Mouse (Mus musculus): Measurements from ENCODE around the gene Tnrc18.

Tnrc18 gene

DNA sequence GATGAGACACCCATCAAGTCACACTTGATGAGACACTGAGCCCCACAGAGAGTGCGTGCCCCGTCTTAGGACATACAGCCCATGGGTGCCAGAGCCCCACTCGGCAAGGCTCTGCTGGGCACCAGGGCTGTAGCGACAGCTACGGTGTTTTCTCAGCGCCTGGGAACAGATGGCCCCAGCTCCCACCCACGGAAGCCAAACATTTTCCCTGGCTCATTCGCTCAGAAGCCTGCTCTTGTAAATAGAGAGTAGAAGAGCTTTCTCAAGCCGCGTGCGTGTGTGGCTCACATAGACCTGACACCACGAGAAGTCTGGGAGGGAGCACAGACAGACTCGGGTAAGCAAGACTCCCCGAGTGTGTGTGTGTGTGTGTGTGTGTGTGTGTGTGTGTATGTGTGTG lies 125.2 kb downstream of the Tnrc18 start, which contains the start of gene Slc29a4:
Slc29a4 (plus strand) TSS at position 265 of the 400 bp plus-strand sequence.
- DNase-seq (ENCODE audit: low read depth): no peak

DNA sequence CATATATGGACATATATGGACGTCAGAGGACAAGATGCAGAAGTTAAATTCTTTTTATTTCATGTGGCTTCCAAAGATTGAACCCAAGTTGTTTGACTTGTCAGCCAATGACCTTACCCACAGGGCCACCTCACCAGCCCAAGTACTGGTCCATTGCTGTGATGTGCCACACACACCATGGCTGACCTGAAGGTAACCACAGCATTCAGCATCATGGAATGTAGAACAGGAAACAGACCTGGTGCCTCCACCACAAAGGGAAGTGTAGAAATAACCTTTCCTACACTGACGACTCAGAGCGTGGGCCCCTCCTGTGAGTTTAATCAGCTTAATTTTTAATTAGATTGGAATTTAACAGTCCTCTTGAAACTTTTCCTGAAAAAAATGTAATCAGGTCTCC lies 127.1 kb downstream of the Tnrc18 start:
- DNase-seq (ENCODE audit: low read depth): no peak

DNA sequence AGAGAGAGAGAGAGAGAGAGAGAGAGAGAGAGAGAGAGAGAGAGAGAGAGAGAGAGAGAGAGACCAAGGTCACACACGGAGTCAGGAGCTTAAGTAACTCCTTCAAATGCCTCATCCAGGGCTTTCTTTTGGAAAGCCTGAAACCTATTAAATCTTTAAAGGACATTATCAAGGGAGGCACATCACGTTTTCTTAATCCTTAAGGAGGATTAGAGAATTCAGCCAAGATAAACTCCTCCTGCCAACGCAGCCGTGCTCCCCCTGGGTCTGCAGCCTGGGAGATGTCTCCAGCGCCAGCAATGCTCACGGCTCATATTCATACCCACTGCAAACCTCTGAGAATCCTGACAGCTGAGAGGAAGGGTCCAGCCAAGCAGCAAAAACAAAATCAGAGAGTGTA lies 128.6 kb downstream of the Tnrc18 start:
- no peak for DNase-seq (ENCODE audit: low read depth)

DNA sequence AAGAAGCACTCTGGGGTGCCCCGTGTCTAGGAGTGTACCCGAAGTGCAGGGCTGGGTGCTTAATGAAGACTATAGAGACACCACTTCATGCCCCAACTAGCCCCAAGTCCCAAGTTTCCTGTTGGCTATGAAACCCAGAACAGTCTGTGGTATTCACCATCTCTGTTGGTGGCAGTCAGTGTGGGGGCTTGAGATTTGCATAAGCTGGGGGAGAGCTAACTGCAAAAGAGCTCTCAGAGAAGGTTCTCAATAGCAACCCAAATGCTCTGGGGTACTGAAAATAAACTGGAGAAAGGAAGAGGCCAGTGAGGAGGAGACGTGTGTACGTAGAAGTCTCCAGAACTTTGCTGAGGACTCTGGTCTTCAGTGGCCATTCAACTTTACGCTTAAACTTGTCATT lies 134.9 kb downstream of the Tnrc18 start:
- no peak for DNase-seq (ENCODE audit: low read depth)

DNA sequence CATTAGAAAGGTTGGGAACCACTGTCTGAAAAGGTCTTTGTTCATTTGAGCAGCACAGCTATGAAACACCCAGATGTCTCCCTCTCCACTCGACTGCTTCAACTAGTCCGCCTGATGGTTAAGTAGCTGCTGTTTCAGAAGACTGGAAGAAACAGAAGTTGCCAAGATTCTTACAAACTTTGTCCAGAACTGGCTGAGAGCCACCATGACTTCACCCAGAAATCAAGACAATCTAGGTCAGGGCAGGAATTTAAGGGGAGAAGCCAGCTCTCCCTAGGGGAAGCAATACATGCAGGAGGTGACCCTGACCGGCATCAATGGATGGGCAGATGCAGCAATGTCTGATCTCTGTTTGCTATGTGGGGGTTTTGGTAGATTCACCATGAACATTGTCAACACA lies 135.6 kb downstream of the Tnrc18 start:
- no peak for DNase-seq (ENCODE audit: low read depth)

DNA sequence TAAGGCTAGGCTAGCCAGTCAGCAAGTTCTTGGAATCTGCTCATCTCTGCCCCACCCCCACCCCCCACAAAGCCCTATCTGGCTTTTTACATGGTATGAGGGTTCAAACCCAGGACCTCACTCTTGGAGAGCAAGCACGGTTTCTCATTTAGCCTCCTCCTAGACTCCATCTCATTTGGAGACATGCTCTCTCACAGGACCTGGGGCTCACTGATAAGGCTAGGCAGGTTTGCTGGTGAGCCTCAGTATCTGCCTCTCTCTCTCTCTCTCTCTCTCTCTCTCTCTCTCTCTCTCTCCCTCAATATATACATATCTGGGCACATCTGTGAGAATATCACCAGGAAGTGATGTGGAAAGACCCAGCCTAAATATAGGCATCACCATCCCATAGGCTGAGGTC lies 138.4 kb downstream of the Tnrc18 start:
- DNase-seq (ENCODE audit: low read depth): no peak

DNA sequence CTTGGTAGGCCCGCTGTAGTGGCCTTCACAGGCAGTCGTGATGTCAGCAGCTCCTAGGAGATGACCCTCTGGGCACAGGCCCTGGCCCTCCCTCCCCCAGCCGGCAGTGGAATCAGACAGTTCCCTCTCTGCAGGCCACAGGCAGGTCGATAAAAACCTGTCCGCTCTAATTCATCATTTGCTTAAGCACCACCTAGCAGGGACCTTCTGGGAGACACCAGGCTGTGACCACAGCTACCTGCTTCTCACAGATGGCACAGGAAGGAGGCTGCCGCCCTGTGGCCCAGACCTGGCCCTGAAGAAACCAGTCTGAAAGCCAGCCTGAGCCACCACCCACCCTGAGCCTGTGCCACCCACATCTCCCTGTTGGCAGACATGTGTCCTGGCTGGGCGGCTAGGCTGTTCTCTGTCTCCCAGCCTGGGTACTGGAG lies 139.3 kb downstream of the Tnrc18 start:
- no peak for DNase-seq (ENCODE audit: low read depth)
